Mouse (Mus musculus): Measurements from ENCODE around the gene Avpi1. TPM values are rescaled to one million over a fixed set of nuclear protein-coding genes. Genes with fewer than 3 reads are reported as not detected.

Gene Avpi1
- polyA plus RNA-seq (2012) = 22.6 and 24.6 TPM in 2 replicates

DNA sequence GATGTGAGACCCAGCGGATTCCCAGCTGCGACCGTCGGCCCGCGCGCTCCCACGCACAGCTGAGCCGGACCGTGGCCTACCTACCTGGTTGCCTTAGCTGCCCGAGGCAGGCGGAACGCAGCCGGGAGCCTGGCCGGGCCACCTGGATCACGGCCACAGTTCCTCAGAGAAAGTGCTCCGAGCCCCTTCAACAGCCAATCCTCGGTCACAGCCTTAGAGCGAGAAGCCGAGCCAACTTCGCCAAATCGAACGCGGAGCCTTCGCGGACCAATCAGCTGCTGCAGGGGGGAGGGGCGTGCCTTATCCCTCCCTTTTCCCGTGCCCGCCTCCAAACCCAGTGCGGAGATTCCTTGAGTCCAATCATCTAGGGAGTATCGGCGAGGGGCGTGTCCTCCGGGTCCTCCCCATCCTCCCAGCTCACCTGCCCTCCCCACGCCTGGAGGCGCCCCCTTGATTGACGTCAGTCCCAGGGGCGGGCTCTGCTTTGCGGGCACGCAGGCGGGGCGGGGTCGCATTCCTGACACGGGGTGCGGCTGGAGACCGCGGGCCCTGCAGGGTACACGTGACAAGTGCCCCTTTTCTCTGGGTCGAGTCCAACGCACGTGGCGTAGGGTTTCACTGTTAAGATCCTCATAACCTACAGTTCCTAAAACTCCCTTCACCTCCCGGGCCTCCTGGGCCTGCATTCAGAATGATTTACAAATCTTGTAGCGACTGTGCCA lies at the start of gene Avpi1:
Gene Avpi1, minus strand, starts transcription at position 273 of the 722 bp plus-strand sequence.

GRCm38 (mm10) chr19:42163764-42164163 lies 34.9 kb upstream of the Avpi1 start, which contains the start of gene Zfyve27:
Gene Zfyve27 (plus strand): TSS chr19:42163951.

GRCm38 (mm10) chr19:42147170-42147768 lies 18.4 kb upstream of the Avpi1 start, which contains the start of gene Marveld1:
Gene Marveld1 (plus strand): TSS chr19:42147400.

DNA sequence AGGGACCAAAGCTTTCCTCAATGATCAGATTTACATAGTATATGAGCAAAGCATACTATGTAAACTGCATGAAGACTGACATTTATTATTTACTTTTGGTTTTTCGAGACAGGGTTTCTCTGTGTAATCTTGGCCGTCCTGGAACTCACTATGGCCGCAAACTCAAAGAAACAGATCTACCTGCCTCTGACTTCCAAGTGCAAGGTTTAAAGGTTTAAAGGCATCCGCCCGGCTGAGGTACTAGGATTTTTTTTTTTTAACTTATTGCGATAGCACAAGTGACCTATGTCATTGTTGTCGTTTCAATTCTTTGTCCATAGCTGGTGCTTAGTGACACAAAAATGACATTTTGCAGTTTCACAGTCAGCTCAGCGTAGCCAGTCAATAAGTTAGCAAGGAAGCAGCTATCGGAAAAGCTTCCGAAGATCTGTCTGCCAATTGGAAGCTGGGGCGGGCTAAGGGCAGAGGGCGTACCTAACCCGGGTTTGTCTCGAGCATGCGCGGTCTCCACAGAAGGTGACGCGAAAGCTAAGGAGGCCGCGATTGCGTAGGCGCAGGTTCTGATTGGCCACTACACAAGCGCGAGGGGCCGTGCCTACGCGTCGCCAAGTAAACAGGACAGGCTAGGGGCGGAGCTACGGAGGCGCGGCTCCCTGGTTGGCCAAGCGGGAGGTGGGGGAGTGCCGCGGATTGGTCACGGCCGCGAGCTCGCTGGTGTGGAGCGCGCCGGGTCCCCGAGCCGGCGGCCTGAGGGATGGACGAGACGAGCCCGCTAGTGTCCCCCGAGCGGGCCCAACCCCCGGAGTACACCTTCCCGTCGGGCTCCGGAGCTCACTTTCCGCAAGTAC lies 38.9 kb downstream of the Avpi1 start, which contains the start of gene Pi4k2a:
Gene Pi4k2a, plus strand, starts transcription at position 723 of the 848 bp plus-strand sequence.

DNA sequence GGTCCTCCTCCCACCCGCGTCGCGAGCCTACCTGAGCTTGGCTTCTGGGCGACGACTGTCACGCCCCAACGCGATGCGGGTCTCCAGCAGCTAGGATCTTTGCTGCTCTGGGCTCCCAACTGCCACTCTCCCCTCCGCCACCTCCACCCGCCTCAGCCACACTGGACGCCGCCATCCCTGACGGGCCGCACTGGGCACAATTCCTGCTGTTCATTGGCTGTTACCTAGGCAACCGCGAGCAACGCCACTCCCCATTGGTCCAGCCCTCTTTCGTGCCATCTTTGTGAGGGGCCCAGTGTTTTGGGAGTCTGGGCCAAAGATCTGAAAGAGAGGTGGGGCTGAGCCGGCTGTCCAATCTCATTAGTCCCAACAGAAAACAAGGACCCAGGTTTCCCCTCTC lies 42.7 kb downstream of the Avpi1 start, which contains the start of gene Morn4:
Gene Morn4, minus strand, starts transcription at position 192 of the 400 bp plus-strand sequence.

Other genes starting within 250 kb of the Avpi1 start
- 20.1 and 31.0 TPM in 2 replicates for gene Rrp12, start 232.9 kb downstream of the Avpi1 start, polyA plus RNA-seq (2012)
- gene Pgam1, start 217.1 kb downstream of the Avpi1 start, polyA plus RNA-seq (2012) = 481 and 651 TPM in 2 replicates
- 25.4 and 27.6 TPM in 2 replicates for gene Exosc1, start 195.6 kb downstream of the Avpi1 start, polyA plus RNA-seq (2012)
- gene Zdhhc16, start 195.6 kb downstream of the Avpi1 start, polyA plus RNA-seq (2012) = 36.2 and 43.1 TPM in 2 replicates
- 13.2 and 15.5 TPM in 2 replicates for gene Mms19, start 147.9 kb downstream of the Avpi1 start, polyA plus RNA-seq (2012)
- 22.7 and 31.2 TPM in 2 replicates for gene Ubtd1, start 147.3 kb downstream of the Avpi1 start, polyA plus RNA-seq (2012)
- gene Ankrd2, start 93.1 kb downstream of the Avpi1 start, polyA plus RNA-seq (2012) = not detected in 2 replicates
- gene Hoga1, start 83.4 kb downstream of the Avpi1 start, polyA plus RNA-seq (2012) = 0.23 and 0.24 TPM in 2 replicates
- 0.07 TPM in 1 of 2 replicates, not detected in the other for gene 4933411K16Rik, start 76.8 kb downstream of the Avpi1 start, polyA plus RNA-seq (2012)
- gene Morn4, start 42.7 kb downstream of the Avpi1 start, polyA plus RNA-seq (2012) = 0.57 and 0.67 TPM in 2 replicates
- 22.1 and 24.7 TPM in 2 replicates for gene Pi4k2a, start 38.6 kb downstream of the Avpi1 start, polyA plus RNA-seq (2012)
- 23.7 and 23.8 TPM in 2 replicates for gene Marveld1, start 18.3 kb upstream of the Avpi1 start, polyA plus RNA-seq (2012)
- 27.5 and 35.0 TPM in 2 replicates for gene Zfyve27, start 34.9 kb upstream of the Avpi1 start, polyA plus RNA-seq (2012)
- not detected in 2 replicates for gene Sfrp5, start 73.2 kb upstream of the Avpi1 start, polyA plus RNA-seq (2012)
- not detected in 2 replicates for gene Golga7b, start 118.5 kb upstream of the Avpi1 start, polyA plus RNA-seq (2012)